Mouse (Mus musculus): ENCODE results near the gene Fance.

Fance gene

GRCm38 (mm10) chr17:28313212-28313879 lies at the start of gene Fance:
Gene Fance, plus strand, starts transcription at chr17:28313519.
- peak; percentile 97 for DNase-seq (ENCODE audit: low spot score)

DNA sequence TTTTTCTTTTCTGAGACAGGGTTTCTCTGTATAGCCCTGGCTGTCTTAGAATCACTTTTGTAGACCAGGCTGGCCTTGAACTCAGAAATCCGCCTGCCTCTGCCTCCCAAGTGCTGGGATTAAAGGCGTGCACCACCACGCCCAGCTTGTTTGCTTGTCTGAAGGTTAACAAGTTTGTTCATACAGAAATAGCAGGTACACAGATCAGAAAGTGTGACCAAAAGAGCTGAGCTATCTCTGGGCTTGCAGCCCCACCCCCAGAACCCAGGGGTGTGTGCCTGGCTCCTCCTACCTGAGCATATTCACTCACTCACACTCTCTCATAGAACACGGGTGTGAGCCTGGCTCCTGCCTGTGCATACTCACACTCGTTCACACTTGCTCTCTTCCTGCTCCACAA lies 46.1 kb upstream of the Fance start:
- no peak for DNase-seq (ENCODE audit: low spot score)

DNA sequence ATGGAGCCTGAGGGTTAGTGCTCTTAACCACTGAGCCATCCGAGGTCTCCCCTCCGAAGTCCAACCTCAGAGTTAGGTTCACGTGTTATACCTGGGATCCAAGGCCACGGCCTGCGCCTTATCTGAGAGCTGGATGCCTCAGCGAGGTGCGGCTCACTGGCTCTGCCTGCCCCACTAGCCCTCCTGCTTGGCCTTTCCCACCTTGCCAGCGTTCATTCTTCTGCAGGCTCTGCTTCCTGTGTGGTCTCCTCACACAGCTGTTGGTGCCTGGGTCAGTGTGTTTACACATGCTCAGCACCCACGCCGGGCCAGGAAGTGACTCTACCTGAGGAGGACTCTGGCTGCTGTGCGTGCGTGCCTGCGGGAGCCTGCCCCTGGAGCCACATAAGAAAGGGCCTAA lies 43.2 kb upstream of the Fance start:
- DNase-seq (ENCODE audit: low spot score): no peak

GRCm38 (mm10) chr17:28271537-28272266 lies 41.6 kb upstream of the Fance start:
- no peak for DNase-seq (ENCODE audit: low spot score)

DNA sequence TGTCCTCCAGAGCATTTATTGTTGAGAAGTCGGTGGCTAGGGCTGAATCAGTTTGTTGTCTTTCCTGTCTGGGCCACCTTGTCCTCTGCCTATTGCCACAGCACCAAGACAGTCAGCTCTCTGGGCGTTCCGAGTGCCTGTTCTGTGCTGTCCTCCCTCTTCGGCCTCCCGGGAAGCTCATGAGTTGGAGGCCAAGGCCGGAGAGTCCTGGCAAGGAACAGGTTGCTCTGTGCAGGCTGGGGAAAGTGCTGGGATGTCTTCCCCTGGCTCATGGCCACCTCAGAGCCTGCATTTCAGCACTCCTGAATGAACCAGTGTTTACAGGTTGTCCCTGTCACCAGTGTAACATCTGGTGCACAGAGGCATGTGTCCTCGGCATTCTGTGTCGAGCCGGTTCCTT lies 41.0 kb upstream of the Fance start:
- DNase-seq (ENCODE audit: low spot score): no peak

DNA sequence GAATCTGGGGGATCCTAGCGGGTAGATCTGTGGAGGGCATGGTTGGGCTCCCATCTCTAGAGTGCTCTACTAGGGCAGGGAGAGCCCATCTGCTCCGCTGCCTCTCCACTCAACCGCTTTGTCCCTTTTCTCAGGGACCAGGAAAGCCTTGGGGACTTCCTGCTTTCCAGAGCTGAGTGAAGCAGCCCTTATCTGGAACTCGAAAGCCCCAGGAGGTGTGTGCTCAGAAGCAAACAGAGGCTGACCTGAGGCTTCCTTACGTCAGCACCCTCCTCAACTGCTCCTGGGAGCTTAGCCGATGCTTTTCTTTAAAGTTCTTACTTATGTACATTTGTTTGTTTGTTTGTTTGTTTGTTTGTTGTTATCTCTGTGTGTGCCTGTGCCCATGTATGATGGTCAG lies 40.5 kb upstream of the Fance start:
- no peak for DNase-seq (ENCODE audit: low spot score)

DNA sequence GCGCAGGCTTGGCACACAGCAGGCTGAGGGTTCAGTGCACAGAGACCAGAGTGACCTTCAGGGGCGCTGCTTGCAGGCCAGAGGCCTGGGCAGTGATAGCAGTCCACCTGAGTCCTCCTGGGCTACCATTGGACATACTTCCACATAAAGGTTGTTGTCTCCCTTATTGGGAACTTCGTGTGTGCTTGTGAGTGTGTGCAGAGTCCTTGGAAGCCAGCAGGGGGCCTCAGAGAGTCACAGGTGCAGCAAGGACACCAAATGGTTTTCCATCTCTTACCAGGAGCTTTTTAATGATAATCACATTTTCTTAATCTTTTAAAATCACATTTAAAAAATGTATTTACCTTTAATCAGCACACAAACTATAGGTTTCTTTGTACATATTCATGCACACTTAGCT lies 38.6 kb upstream of the Fance start:
- no peak for DNase-seq (ENCODE audit: low spot score)

DNA sequence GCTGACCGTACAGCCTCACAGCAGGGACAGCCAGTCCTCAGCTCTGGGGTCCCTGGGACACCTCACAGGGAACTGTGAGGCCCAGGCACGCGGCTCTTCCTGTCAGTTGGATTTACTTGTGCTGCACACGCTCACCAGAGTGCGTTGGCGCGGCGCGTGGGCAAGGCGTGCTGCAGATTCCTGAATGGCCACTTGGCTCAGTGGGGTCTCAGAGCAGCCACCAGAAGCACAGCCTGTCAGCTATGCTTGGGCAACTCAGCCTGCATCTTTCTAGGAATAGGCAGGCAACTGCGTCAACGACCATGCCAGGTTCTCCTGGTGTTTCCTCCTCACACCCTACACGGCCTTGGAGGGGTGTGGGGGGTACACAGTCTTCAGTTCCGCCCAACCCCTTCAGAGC lies 36.1 kb upstream of the Fance start:
- no peak for DNase-seq (ENCODE audit: low spot score)

GRCm38 (mm10) chr17:28277721-28278120 lies 35.6 kb upstream of the Fance start:
- no peak for DNase-seq (ENCODE audit: low spot score)

DNA sequence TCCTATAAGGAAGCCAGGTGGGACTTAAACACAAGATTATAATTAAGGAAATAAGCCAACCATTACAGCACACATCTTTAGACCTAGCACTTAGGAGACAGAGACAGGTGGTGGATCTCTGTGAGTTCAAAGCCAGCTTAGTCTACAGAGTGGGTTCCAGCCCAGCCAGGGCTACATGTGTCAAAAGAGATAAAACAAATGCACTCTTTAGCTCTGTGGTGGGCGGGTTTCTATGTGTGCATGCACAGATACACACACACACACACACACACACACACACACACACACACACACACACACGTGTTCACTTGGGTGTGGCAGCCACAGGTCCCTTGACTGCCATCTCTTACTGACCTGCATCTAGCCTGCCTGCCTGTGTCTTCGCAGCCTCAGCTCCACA lies 35.2 kb upstream of the Fance start:
- DNase-seq (ENCODE audit: low spot score): no peak

DNA sequence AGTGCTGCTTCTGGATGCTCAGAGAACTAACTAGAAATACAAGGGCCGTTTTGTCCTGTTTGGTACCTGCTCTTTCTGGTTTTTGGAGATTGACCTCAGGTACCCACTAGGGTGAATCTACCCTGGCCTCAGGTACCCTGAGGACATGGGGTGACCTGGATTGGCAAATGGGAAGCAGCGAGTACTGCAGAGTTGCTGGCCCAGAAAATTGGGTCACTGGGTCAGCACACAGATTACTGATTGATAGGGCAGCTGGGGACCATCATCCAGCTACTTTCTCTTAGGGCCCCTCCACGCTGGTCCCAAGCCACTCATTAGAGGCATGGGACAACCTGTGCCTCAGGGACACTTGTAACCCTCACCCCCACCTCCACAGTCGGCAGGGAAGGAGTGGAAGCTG lies 34.1 kb upstream of the Fance start:
- no peak for DNase-seq (ENCODE audit: low spot score)

- peak; percentile 51 for DNase-seq (ENCODE audit: low spot score)
These were observed 33.4 kb upstream of the Fance start for GRCm38 (mm10) chr17:28279780-28280422.

GRCm38 (mm10) chr17:28280423-28280800 lies 32.9 kb upstream of the Fance start:
- no peak for DNase-seq (ENCODE audit: low spot score)

DNA sequence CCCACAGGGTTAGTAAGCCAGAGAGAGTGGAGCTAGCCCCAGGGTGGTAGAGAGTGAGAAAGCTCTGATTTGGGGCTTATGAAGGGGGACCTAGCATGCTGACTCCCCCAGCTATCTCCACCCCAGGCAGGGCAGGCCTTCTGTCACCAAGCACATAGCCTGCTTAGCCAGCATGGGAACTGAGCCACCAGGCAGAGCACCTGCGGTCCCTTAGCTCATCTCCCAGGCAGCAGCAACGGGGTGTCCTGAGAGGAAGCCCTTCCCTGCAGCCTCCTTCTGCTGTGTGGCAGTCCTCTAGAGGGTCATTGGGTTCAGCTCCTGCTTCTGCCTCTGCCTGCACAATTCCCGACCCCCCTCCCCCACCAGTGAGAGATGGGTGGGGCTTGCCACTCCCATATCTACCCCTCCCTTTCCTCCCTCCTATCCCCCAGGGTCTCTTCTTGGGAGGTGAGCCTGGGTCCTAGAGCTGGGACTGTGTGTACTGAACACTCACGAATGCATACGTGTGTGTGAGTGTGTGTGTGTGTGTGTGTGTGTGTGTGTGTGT lies 32.4 kb upstream of the Fance start:
- no peak for DNase-seq (ENCODE audit: low spot score)

- DNase-seq (ENCODE audit: low spot score): no peak
These were observed 31.4 kb upstream of the Fance start for GRCm38 (mm10) chr17:28281866-28282441.

GRCm38 (mm10) chr17:28283199-28283598 lies 30.1 kb upstream of the Fance start:
- no peak for DNase-seq (ENCODE audit: low spot score)

GRCm38 (mm10) chr17:28286133-28286532 lies 27.2 kb upstream of the Fance start:
- no peak for DNase-seq (ENCODE audit: low spot score)

DNA sequence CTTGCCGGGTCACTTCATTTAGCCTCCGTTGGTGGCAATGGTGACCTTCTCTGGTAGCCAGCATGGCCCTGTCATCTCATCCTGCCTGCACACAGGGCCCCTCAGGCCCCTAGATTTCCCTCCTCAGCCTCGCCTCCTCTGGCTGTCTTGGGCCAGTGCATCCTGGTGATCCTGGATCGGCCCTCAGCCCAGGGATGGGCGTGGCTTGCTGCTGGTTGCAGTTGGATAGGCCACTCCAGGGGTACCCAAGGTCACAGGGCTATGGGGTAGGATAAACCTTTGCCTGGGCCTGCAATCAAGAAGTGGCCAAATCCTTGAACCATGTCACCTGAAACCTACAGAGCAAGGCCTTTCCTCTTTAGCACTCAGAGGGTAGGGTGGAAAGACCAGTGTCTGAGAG lies 26.4 kb upstream of the Fance start:
- DNase-seq (ENCODE audit: low spot score): no peak

GRCm38 (mm10) chr17:28287578-28287977 lies 25.7 kb upstream of the Fance start:
- no peak for DNase-seq (ENCODE audit: low spot score)

DNA sequence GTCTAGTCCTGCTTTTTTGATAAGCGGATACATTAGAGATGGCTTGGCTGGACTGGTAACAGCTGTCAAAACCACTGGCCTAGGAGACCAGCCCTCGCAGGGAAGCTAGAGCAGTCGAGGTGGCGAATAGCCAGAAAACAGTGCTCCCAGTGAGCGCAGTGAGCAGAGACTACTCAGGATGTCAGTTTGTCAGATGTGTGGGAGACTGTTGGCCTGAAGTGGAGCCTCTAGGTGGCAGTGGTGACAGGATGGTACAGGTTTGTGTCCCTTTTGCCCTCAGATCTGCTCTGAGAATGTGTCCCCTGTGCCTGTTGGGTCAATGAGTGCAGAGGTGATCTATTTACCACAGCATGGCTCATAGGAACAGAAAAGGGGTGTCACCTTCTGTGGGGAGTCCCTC lies 25.3 kb upstream of the Fance start:
- DNase-seq (ENCODE audit: low spot score): no peak

- DNase-seq (ENCODE audit: low spot score): peak; percentile 53
These were observed 23.1 kb upstream of the Fance start for GRCm38 (mm10) chr17:28290262-28290661.

DNA sequence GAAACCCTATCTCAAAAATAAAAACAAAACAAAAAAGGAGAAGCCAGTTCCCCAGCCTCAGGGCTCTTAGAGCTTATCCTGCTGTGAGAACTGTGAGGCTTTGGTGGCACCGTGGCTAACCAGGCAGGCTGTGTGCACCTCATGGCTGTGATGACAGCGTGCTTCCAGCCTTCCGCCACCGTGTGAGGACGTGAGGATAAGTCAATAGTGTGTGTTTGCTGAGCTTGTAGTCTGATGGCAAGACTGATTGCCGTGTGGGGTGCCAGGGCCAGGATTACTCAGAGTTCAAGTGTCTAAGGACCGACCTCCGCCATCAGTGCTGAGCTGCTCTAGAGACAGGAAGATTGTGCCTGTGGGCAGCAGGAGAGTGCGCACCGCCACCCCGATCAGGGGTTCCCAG lies 22.6 kb upstream of the Fance start:
- DNase-seq (ENCODE audit: low spot score): peak; percentile 53

- DNase-seq (ENCODE audit: low spot score): no peak
These were observed 22.0 kb upstream of the Fance start for GRCm38 (mm10) chr17:28291346-28291745.

Measured in lung, postnatal 25 days (tissue).